Mouse (Mus musculus) liver, adult 2 months (tissue): ENCODE results near the gene Fbxl18. TPM values are rescaled to one million over a fixed set of nuclear protein-coding genes. Genes with fewer than 3 reads are reported as not detected.
A peak's percentile ranks its signal among the peaks of the same experiment; 100 is the strongest.

Experiments used
- DNase-seq: peaks from one replicate; pipeline ENCODE4 v3.0.0-alpha.2; 2011; ENCODE audit warnings: low read depth, low spot score; ENCODE audit errors: extremely low read depth
- H3K27ac ChIP-seq: fragments of 200-500 bp; replicated peaks from 2 replicates; pipeline ENCODE4 v1.5.1; 2012; ENCODE audit warnings: low read depth, mild to moderate bottlenecking, control low read depth, inconsistent platforms, low read length; ENCODE audit not compliant: insufficient read depth
- H3K27me3 ChIP-seq: fragments of 200-500 bp; 2 replicates; pipeline ENCODE4 v1.6.1; 2012; ENCODE audit warnings: mild to moderate bottlenecking, moderate library complexity, low read length, inconsistent platforms; ENCODE audit not compliant: control insufficient read depth, insufficient read depth
- H3K36me3 ChIP-seq: fragments of 200-500 bp; 2 replicates; pipeline ENCODE4 v1.6.1; 2012; ENCODE audit warnings: low read length, inconsistent platforms; ENCODE audit not compliant: control insufficient read depth, insufficient read depth
- H3K4me1 ChIP-seq: fragments of 200-500 bp; 2 replicates; pipeline ENCODE4 v1.6.1; 2011; ENCODE audit warnings: low read length; ENCODE audit not compliant: control insufficient read depth, insufficient read depth
- H3K4me3 ChIP-seq: fragments of 200-500 bp; 2 replicates; pipeline ENCODE4 v1.5.1; 2011; ENCODE audit warnings: low read depth, mild to moderate bottlenecking, control low read depth, low read length, moderate library complexity; ENCODE audit not compliant: insufficient read depth
- H3K79me2 ChIP-seq: fragments of 200-500 bp; 2 replicates; pipeline ENCODE4 v1.6.1; 2012; ENCODE audit warnings: inconsistent platforms, mild to moderate bottlenecking, low read length, moderate library complexity; ENCODE audit not compliant: control insufficient read depth, insufficient read depth
- H3K9ac ChIP-seq: fragments of 200-500 bp; 2 replicates; pipeline ENCODE4 v1.6.1; 2012; ENCODE audit warnings: low read depth, mild to moderate bottlenecking, control low read depth, inconsistent platforms, low read length
- CTCF ChIP-seq: fragments of 200-500 bp; IDR thresholded peaks from 2 replicates; pipeline ENCODE4 v1.5.1; 2011; ENCODE audit warnings: low read depth, low read length, control low read depth
- POLR2A ChIP-seq: fragments of 200-500 bp; IDR thresholded peaks from 2 replicates; pipeline ENCODE4 v1.6.1; 2011; ENCODE audit warnings: low read length, control low read depth; ENCODE audit not compliant: insufficient read depth; ENCODE audit errors: extremely low read depth
- WGBS: fragments of 180-500 bp; shearing (Covaris S2); methylation state at CpG from one replicate; pipeline ENCODE4 v1.1.7; 2018; 5-methylcytosine and 5-hydroxymethylcytosine counted together
- polyA plus RNA-seq: library from polyadenylated mRNA; depleted of rRNA; stranded (reverse); fragments of >200 nt; gene quantifications from 2 replicates; pipeline ENCODE4 v1.2.3, GENCODE M21; 2012
- total RNA-seq: library from RNA; depleted of rRNA; stranded (reverse); fragments of >200 nt; gene quantifications from 2 replicates; pipeline ENCODE4 v1.2.3, GENCODE M21; 2014

The Fbxl18 gene
- total and polyA plus RNA-seq, 2 experiments: 1.5 to 10.6 TPM

GRCm38 (mm10) chr5:142907048-142907802, 12.0 kb upstream of the Fbxl18 start:
- TF ChIP-seq POLR2A (no peak), CTCF (no peak)
- peaks cover 41% of the 10 kb centered on the region for H3K4me1 ChIP-seq
- no peaks in the 10 kb centered on the region for H3K27me3 ChIP-seq
- DNase-seq: peak; percentile 48
- H3K4me3 ChIP-seq: peak overlapping the region; percentile 24
- peaks cover 28% of the 10 kb centered on the region for H3K36me3 ChIP-seq
- H3K27ac ChIP-seq: peak overlapping the region; percentile 87
- peaks cover 3% of the 10 kb centered on the region; the same call in 1 of the 2 replicates for H3K79me2 ChIP-seq
- peak overlapping the region; percentile 70 for H3K9ac ChIP-seq
- WGBS: 11% methylated on average over 14 of the region's 14 CpGs

- peak within 1 kb of the TSS; percentile 93 for H3K4me3 ChIP-seq
- DNase-seq: peak; percentile 79
- TF ChIP-seq CTCF (peak; percentile 45), POLR2A (peak; percentile 100)
- peaks cover 29% of the 10 kb centered on the region for H3K36me3 ChIP-seq
- peaks cover 3% of the 10 kb centered on the region; the same call in 1 of the 2 replicates for H3K79me2 ChIP-seq
- H3K9ac ChIP-seq: peak within 1 kb of the TSS; percentile 98
- under 1% methylated on average over 41 of the region's 41 CpGs for WGBS
- H3K27me3 ChIP-seq: no peaks in the 10 kb centered on the region
- peaks cover 37% of the 10 kb centered on the region for H3K4me1 ChIP-seq
- H3K27ac ChIP-seq: peak within 1 kb of the TSS; percentile 97
These were observed 11.4 kb upstream of the Fbxl18 start, which contains the start of gene Actb for GRCm38 (mm10) chr5:142906532-142907047. TSS of gene Actb (minus strand) at chr5:142906754.

GRCm38 (mm10) chr5:142905725-142906531, 10.7 kb upstream of the Fbxl18 start:
- WGBS: under 1% methylated on average over 84 of the region's 84 CpGs
- H3K27ac ChIP-seq: peak overlapping the region; percentile 97
- TF ChIP-seq CTCF: peak; percentile 78
- peak; percentile 56; the same call in 1 of the 2 replicates for TF ChIP-seq POLR2A
- peaks cover 37% of the 10 kb centered on the region for H3K4me1 ChIP-seq
- peaks cover 31% of the 10 kb centered on the region for H3K36me3 ChIP-seq
- peak; percentile 83 for DNase-seq
- peaks cover 3% of the 10 kb centered on the region; the same call in 1 of the 2 replicates for H3K79me2 ChIP-seq
- no peaks in the 10 kb centered on the region for H3K27me3 ChIP-seq
- peak overlapping the region; percentile 98 for H3K9ac ChIP-seq
- H3K4me3 ChIP-seq: peak overlapping the region; percentile 93

- Histone ChIP-seq H3K36me3 (peaks cover 32% of the 10 kb centered on the region), H3K79me2 (peaks cover 3% of the 10 kb centered on the region; the same call in 1 of the 2 replicates), H3K27ac (peak overlapping the region; percentile 41), H3K9ac (peak overlapping the region; percentile 86), H3K27me3 (no peaks in the 10 kb centered on the region), H3K4me1 (peaks cover 34% of the 10 kb centered on the region), H3K4me3 (peak overlapping the region; percentile 93)
- 4% methylated on average over 27 of the region's 27 CpGs for WGBS
- DNase-seq: no peak
- TF ChIP-seq POLR2A: no peak
- TF ChIP-seq CTCF: no peak
These were observed 9.9 kb upstream of the Fbxl18 start for GRCm38 (mm10) chr5:142905038-142905695.
